Mouse (Mus musculus) liver, embryonic 14.5 days (tissue): ENCODE measurements at regions not wholly inside any gene's neighbourhood (a gene's known extent, or its start where the extent isn't known, plus 50 kb on each side); places are given as distances from the start of the nearest gene placed in this dataset.

Source experiments
- CTCF ChIP-seq: IDR thresholded peaks from 2 replicates; pipeline ENCODE4 v1.5.1; 2016; ENCODE audit warnings: antibody characterized with exemption, low read depth, control low read depth
- EP300 ChIP-seq: IDR thresholded peaks from 2 replicates; pipeline ENCODE4 v1.6.1; 2016; ENCODE audit warnings: antibody characterized with exemption, low read depth

GRCm38 (mm10) chr13:55904884-55905283 is 68.9 kb upstream of the Pitx1 start:
- TF ChIP-seq CTCF (no peak), EP300 (no peak)
